Mouse (Mus musculus) heart, embryonic 15.5 days (tissue): ENCODE measurements around the gene Apba1. TPM values are rescaled to one million over a fixed set of nuclear protein-coding genes. Genes with fewer than 3 reads are reported as not detected.

Source experiments
- ATAC-seq: fragments of 200-750 bp; cut with Nextera tagmentation; replicated peaks from 2 replicates; pipeline ENCODE4 v1.8.0; 2017; ENCODE audit warnings: low read depth, moderate TSS enrichment; ENCODE audit not compliant: insufficient number of reproducible peaks, insufficient read depth, low FRiP score
- H3K27ac ChIP-seq: fragments of 300-500 bp; sonication (generic); 2 replicates; pipeline ENCODE4 v1.5.1; 2015; ENCODE audit warnings: mild to moderate bottlenecking, inconsistent platforms
- H3K27me3 ChIP-seq: fragments of 300-500 bp; sonication (generic); 2 replicates; pipeline ENCODE4 v1.6.1; 2015; ENCODE audit warnings: inconsistent platforms
- H3K36me3 ChIP-seq: fragments of 300-500 bp; sonication (generic); 2 replicates; pipeline ENCODE4 v1.6.1; 2015; ENCODE audit warnings: mild to moderate bottlenecking, inconsistent platforms
- H3K4me1 ChIP-seq: fragments of 300-500 bp; sonication (generic); replicated peaks from 2 replicates; pipeline ENCODE4 v1.6.1; 2015; ENCODE audit warnings: inconsistent platforms
- H3K4me2 ChIP-seq: fragments of 300-500 bp; sonication (generic); 2 replicates; pipeline ENCODE4 v1.6.1; 2015; ENCODE audit warnings: inconsistent platforms, mild to moderate bottlenecking, moderate library complexity
- H3K4me3 ChIP-seq: fragments of 300-500 bp; sonication (generic); 2 replicates; pipeline ENCODE4 v1.5.1; 2015; ENCODE audit warnings: mild to moderate bottlenecking, inconsistent platforms
- H3K9ac ChIP-seq: fragments of 300-500 bp; sonication (generic); 2 replicates; pipeline ENCODE4 v1.6.1; 2015; ENCODE audit warnings: mild to moderate bottlenecking, inconsistent platforms
- H3K9me3 ChIP-seq: fragments of 300-500 bp; sonication (generic); replicated peaks from 2 replicates; pipeline ENCODE4 v1.6.1; 2016; ENCODE audit warnings: inconsistent platforms
- WGBS: fragments of 180-500 bp; shearing (Covaris S2); methylation state at CpG from one replicate; pipeline ENCODE4 v1.1.7; 2015; ENCODE audit warnings: mixed read lengths; 5-methylcytosine and 5-hydroxymethylcytosine counted together
- polyA plus RNA-seq: library from polyadenylated mRNA; unstranded; fragments of >200 nt; fragmentation: Nextera tagmentation; extraction: Ambion mirVana; gene quantifications from 2 replicates; pipeline ENCODE4 v1.2.1, GENCODE M21; 2015

Apba1 gene
- polyA plus RNA-seq, 1 experiment from 2014 or later: 0.37 TPM

DNA sequence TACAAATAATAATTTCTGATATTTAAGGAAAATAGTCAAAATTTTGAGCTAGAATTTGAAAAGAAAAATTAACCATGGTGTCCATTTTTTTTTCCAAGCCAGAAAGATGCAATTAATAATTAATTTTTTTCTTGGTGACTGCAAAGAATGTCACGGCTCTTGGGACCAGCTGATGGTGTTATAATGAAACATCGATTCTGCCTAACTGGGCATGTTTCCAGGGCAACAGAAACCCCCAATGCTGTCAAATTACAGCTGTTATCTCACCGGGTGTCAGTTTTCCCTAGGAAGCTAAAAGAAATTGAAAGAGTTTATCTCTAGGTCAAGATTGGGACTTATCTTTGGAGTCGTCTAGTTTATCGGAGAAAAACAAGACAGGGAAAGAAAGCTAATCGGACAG lies 225.5 kb downstream of the Apba1 start:
- Histone ChIP-seq H3K27ac (no peak overlapping the region), H3K27me3 (no peaks in the 10 kb centered on the region), H3K9me3 (no peaks in the 10 kb centered on the region), H3K9ac (no peak overlapping the region), H3K4me1 (peaks cover 5% of the 10 kb centered on the region), H3K4me3 (no peak overlapping the region), H3K36me3 (peaks cover 32% of the 10 kb centered on the region), H3K4me2 (no peak overlapping the region)
- ATAC-seq: no peak
- WGBS: 42% methylated on average over 6 of the region's 6 CpGs

DNA sequence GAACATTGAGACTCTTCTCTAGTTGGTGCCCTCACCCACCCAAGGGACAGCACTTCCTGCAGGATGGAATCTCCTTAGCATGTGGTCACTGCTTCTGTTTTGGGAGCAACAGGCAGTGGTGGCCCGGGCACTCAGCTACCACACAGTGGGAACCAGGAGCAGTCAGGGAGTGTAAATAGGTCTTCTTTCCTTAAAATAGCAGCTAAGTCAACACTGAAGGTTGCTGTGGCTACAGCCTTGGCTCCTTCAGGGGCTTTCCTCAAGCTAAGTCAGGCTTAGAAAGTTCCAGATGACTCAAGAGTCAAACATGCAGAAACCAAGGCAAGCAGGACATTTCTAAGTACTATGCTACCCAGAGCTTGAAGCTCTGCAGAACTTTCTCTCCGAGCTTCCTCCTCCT lies 228.6 kb downstream of the Apba1 start:
- Histone ChIP-seq H3K4me3 (no peak overlapping the region), H3K9ac (no peak overlapping the region), H3K4me1 (peaks cover 14% of the 10 kb centered on the region), H3K27me3 (no peaks in the 10 kb centered on the region), H3K9me3 (no peaks in the 10 kb centered on the region), H3K27ac (peak overlapping the region; percentile 54), H3K4me2 (no peak overlapping the region), H3K36me3 (peaks cover 22% of the 10 kb centered on the region)
- WGBS: 38% methylated on average over 2 of the region's 2 CpGs
- no peak for ATAC-seq

DNA sequence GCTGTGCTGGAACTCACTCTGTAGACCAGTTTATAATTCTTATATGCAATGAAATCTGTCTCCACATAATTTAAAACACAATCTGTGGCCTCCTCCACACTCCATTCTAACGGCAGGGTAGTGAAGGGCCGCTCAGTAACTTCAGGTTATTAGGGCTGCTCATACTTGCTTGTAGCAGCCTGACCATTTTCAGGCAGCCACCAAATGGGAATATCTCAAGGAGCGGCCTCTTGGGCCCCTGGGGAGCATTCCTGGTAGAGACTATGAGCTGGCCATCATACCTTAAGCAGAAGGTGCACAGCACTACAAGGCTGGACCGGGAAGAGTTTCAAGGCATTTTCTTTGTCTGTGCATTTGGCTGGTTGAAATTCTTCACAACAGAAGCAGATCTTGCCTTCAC lies 229.5 kb downstream of the Apba1 start:
- H3K9ac ChIP-seq: no peak overlapping the region
- H3K9me3 ChIP-seq: no peaks in the 10 kb centered on the region
- peaks cover 14% of the 10 kb centered on the region for H3K4me1 ChIP-seq
- 81% methylated on average over 4 of the region's 4 CpGs for WGBS
- H3K27ac ChIP-seq: no peak overlapping the region
- no peaks in the 10 kb centered on the region for H3K27me3 ChIP-seq
- H3K4me3 ChIP-seq: no peak overlapping the region
- no peak overlapping the region for H3K4me2 ChIP-seq
- ATAC-seq: no peak
- peaks cover 15% of the 10 kb centered on the region; the same call in 1 of the 2 replicates for H3K36me3 ChIP-seq

DNA sequence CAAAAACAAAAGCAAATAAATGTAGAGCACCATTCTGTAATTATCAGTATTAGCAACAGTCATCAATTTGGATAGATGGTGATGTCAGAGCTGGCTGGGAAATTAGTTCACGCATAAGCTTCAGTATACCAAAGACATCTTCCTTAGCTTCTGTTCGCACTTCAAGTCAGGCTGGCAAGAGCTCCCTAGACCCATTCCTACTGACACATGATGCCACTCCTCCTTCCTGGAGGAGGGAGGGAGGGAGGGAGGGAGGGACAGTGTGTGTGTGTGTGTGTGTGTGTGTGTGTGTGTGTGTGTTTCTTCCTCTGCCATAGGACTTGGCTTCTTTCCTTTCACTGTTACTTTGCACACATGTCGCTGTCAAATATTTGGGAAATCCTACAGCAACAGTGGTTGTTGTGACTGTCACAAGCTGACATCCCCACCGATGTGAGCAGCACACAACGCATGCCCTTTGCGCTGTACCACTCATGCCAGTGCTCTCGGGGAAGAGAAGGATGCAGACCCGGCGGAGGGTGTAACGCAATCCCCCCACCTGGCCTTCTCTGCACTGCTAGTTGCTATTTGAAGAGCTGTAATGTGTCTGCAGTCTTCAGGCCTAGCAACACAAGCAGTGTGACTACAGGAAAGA lies 237.2 kb downstream of the Apba1 start:
- H3K9me3 ChIP-seq: no peaks in the 10 kb centered on the region
- WGBS: 66% methylated on average over 10 of the region's 10 CpGs
- H3K4me2 ChIP-seq: no peak overlapping the region
- H3K27ac ChIP-seq: no peak overlapping the region
- no peak for ATAC-seq
- no peak overlapping the region for H3K9ac ChIP-seq
- peaks cover 20% of the 10 kb centered on the region for H3K4me1 ChIP-seq
- H3K4me3 ChIP-seq: no peak overlapping the region
- no peaks in the 10 kb centered on the region for H3K27me3 ChIP-seq
- no peaks in the 10 kb centered on the region for H3K36me3 ChIP-seq

Other genes with a start within 250 kb of the Apba1 start
- gene 1700028P14Rik, start 106.1 kb upstream of the Apba1 start, polyA plus RNA-seq: 0.16 TPM in 1 of 2 replicates, not detected in the other
- gene Ptar1, start 71.5 kb upstream of the Apba1 start, polyA plus RNA-seq: 3.7 and 3.8 TPM in 2 replicates